Mouse (Mus musculus) retina, embryonic 14.5 days (tissue): ENCODE data around the gene Col26a1.

Experiments
- DNase-seq: peaks from one replicate; pipeline ENCODE4 v3.0.0-alpha.2; 2015; ENCODE audit warnings: low spot score

Gene Col26a1

DNA sequence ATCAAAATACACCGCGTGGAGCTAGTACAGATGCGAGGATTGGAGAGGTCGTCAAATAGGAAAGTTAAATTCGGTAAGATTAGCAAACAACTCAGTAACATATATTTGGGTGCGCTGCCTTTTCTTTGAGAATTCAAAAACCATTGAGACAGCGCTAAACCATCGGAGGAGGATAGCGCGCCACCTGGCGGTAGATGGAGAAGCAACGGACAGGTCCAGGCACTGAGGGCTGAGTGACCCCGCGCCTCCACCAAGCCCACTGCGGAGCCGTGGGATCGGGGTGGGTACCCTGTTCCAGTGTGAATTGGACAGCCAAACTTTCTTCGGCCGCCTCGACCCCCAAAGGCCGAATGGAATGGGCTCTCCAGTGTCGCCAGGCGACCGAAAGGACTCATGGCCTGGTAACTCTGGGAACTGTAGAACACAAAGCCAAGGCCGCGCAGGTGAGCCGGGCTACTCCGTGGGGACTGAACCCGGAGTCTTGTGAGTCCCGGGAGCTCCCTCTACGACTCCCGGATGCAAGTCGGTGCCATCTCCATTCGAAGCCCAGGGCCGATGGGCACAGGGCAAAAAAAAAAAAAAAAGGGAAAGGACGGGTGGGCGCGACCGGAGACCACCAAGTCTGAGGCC lies 1.5 kb downstream of the Col26a1 start:
- peak; percentile 94 for DNase-seq

DNA sequence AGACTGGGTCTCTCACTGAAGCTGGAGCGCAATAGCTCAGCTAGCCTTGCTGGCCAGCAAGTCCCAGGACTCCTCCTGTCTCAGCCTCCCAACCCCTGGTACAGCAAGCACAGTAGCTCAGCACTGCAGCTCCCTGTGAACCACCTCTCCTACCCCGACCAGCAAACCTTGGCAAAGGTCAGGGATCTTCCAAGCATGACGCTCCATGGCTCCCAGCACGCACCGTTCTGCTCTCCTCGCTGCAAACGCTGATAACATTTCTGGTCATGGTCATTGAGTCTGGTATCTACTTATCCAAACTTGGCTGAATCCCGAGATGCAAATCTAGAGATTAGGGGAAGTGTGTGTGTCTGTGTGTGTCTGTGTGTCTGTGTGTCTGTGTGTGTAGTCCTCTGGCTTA lies 2.9 kb downstream of the Col26a1 start:
- no peak for DNase-seq

DNA sequence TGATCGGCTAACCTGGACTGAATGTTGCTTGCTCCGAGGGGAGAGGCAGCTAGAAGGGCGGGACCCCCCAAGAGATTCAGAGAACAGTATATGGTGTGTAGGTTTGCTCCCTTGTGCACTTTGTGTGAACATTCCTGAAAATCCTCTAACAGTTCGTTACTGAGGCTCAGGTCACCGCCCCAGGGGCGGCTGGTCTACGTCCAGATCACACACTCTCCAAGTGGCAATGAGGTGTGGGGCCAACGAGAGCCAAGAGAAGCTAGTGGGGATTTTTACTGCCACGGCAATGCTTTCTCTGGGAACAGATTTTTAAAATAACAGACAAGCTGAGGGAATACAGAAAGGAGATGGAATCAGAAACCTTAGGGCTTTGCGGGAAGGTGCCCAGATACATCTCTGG lies 8.7 kb downstream of the Col26a1 start:
- DNase-seq = no peak

DNA sequence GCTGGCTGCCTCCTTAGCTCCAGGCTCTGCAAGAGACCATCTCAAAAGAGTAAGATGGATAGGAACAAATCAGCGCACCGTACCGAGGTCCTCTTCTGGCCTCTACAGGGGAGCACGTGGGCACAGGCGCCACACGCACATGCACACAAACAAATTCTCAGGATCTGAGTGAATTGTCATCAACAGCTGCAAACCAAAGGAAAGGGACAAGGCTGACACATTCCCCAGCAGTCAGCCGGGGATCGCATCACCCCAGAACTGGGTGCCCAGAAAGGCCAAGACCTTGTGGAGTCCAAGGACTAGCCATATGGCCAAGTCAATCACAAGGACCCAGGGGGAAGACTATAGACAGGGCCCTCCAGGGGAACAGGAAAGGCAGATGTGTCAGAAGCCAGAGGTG lies 10.6 kb downstream of the Col26a1 start:
- DNase-seq = no peak

DNA sequence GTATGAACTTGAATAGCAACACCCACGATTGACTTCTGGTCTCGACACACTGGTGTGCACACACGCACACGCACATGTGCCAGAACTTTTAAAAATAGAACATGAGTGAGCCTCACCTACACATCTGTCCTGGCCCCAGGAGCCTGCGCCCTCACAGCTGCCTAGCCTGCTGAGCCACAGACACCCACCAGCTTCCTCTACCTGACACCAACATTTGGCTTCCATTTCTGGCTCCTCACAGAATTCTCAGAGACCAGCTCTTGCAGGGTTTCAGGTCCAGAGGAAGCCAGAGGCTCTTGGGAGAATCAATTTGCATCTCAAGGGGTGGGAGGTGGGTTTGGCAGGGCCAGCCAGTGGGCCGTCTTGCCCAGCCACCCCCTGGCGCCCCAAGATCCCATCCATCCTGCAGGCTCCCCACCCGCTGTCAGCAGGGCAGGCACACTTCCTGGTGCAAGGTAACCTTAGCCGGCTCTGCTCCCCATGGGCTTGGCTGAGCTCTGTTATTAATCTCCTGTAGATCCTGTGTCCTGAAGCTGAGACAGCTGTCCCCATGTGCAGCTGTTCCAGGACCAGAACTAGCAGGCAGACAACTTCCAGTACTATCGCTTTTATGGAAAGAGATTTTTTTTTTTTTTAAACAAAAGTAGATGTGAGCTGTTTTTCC lies 13.4 kb downstream of the Col26a1 start:
- DNase-seq = no peak

DNA sequence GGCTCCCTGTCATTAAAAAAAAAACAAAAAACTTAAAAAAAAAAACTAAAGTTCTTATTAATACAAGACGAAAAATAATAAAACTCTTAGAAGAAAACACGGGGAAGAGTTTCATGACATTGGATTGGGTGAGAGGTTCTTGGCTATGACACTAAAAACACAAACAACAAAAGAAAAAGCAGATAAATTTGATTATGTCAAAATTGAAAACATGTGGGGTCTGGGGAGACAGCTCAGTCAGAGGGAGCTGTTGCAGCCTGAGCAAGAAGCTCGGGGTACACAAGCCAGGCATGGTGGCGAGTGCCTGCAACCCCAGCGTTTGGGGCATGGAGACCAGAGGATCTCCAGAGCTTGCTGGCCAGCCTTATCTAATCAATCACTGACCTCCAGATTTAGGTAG lies 15.3 kb downstream of the Col26a1 start:
- no peak for DNase-seq

DNA sequence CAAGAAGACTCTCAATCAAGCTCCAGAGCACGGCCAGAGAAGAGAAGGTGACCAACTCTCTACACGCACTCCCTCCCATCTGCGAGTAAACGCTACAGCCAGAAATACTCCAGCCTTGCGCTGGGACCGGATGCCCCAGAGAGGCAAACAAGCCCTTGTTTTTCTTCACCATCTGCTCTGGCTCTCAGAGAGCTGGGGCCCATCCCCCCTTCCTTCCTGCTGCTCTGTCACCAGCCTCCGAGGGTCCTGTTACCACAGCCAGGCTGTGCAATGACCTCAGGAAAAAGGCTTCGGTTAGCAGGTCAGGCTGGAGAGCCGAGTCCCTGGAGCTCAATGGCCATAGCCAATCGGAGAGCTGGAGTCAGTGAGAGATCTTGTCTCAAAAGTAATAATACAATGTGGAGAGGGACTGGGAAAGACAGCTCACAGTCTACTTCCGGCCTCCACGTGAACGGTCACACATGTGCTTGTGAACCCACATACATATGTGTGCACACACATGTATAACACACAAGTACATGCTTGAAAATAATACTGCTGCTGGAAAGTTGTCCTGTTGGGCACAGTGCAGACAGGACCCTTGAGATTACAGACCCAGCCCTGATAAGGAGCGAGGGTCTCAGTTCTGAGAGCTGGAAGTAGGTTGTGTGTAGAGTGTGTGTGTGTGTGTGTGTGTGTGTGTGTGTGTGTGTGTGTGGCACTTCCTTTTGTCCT lies 18.9 kb downstream of the Col26a1 start:
- peak; percentile 83 for DNase-seq

DNA sequence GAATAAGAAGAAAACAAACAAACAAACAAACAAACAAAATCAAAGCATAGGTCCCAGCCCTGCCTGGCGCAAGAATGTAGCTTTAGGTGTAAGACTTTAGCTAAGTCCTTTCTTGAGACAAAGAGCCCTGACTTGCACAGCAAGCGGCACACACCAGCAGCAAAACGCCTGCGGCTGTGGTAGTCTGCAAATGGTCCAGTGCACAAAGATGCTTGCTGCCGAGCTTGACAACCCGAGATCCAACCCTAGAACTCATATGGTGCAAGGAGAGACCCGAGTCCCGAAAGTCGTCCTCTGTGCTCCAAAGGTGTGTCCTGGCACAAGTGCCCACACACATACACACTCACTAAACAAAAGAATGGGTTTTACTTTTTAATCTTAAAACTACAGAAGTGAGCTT lies 19.7 kb downstream of the Col26a1 start:
- DNase-seq = peak; percentile 42

DNA sequence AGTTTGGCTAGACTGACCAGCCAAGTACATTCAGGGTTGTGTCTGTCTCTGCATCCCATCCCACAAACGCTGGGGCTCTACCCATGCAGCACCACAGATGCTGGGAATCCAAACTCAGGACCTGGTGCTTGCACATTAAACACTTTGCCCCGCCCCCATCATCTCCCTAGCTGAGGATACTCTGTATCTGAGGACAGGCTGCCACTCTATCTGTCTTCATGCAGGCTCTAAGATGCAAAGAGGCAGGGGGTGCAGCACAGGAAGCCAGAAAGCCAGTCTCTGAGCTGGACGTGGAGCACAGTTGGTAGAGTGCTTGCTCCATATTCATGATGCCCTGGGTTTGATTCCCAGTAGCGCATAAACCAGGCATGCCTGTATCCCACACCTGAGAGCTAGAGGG lies 20.2 kb downstream of the Col26a1 start:
- DNase-seq = no peak

DNA sequence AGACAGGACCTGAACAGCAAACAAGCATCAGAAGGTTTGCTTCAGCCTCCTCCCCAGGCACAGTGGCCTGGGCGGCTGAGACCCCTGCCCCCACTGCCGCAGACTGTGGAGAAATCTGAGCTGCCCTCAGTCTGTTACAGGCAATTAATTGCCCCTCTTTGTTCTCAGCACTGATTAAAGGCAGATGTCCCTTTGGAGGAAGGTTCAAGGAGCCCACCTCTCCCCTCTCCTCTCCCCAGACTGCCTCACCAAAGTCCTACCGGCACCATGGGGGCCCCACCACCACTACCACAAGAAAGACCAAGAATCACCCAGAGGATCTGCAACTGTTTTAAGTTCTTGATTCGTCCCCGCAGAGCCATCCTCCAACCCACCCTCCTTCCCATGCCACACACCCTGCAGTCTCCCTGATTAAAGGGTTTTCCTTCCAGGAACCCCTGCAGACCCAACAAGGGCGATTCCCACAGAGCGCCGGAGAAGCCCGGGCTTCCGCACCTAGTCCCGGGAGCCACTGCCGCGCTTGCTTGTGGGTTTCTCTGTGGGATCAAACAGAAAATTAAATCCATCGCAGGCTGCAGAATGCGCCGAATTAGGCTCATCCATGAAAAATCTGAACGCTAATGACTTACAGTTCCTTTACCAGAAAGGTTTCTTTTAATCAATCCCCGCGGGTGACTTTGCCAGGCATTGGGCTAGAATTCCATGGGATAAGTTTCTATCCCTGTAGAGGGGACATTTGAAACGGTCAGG lies 21.6 kb downstream of the Col26a1 start:
- DNase-seq = peak; percentile 32

DNA sequence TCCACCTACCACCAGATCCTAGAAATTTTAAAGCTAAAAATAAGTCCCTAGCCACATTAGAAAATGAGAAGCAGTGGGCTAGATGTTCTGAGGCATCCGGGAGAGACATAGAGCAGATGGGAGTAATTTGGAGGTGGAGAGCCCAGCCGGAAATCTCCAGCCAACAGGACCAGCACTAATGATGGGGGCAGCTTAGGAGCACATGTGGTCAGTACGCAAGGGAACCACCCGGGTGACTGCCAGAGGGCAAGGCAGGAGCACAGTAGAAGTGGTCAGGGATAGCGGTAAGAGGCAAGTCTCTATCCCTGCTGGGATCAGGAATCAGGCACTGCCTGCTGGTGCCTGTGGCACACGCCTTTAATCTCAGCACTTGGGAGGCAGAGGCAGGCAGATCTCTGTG lies 32.3 kb downstream of the Col26a1 start:
- DNase-seq = no peak

DNA sequence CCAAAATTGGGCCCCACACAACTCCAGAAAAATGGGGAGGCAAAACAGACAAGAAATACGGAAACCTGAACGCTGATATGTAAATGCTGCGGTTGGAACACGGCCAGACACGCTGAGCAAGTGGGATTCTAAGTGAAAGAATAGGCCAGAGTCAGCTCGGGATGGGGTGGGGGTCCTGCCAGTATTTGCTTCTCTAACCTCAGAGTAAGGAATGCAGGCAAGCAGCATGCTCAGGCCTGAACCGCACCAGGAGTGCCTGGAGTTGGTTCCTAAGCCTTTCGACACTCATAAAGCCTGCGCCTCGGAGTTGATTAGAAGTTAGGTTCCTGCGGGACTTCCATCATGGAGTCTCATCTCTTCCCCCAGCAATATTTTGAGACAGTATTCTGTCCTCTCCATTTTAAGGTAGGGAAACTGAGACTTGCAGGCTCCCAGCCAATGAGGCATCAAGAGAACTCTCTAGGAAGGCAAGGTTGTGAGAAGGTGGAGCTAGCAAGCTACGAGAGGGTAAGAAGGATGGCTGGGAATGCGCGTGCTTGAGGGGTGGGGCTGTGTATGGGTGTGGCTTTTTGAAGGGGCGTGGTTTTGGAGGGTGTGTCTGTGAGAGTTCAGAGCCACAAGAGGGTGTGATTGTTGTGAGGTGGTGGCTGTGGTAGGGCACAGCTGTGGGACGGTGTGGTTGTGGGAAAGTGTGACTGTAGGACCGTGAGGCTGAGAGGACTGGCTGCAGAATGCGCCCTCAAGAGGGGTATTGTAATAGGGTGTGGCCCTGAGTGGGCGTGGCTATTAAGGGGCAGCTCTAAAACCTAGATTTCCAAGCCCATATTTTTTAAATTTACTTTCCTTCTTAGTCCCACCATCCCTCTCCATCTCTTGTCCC lies 36.4 kb downstream of the Col26a1 start:
- DNase-seq = no peak

DNA sequence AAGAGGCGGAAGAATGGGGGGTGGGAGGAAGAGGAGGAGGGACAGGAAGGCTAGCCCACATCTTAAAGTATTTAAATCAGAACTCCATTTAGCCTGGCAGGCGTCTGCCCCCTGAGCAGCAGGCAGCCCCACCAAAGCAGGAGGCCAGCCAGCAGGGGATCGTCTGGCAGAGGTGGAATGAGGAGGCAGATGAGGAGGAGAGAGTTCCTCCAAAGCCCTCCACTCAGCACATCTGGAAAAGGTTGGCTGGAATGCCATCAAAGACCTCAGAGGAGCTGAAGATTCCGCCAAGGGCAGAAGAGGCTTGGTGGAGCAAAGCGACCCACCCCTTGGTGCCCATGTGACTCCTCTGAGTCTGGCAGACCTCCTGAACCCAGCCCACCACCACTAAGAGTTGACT lies 39.1 kb downstream of the Col26a1 start:
- DNase-seq = no peak

DNA sequence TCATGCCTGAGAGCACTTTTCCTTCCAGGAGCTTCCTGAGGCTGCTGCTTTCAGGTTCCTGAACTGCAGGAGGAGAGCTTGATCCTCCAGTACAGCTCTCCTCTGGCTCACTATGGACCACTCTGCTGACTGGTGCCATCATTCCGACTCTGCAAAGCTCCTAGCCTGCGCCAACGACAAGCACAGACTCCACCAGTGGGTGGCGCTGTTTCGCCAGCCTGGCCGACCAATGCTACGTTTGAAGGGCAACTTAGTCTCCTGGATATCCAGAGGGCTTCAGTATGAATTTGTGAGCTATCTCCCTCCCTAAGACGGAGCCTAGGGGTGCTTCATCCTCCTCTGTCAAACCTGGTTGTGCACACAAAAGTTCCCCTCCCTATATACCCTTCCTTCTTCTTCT lies 43.0 kb downstream of the Col26a1 start:
- DNase-seq = peak; percentile 86

DNA sequence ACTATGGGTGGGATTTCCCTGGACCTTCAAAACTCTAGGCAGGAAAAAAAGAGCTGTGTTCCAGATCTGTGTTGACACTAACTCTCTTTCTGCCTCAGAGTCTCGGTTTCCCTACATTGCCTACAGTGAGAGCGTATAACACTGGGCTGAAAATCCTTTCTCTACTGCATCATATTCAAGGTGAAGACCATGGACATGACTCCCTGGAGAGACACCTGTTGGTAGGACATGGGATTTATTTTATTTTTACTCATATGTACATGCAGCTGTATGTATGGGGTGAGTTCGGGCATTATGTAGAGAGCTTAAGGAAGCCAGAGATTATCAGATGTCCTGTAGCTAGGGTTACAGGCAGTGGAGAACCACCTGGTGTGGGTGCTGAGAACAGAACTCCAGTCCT lies 50.0 kb downstream of the Col26a1 start:
- DNase-seq = no peak

DNA sequence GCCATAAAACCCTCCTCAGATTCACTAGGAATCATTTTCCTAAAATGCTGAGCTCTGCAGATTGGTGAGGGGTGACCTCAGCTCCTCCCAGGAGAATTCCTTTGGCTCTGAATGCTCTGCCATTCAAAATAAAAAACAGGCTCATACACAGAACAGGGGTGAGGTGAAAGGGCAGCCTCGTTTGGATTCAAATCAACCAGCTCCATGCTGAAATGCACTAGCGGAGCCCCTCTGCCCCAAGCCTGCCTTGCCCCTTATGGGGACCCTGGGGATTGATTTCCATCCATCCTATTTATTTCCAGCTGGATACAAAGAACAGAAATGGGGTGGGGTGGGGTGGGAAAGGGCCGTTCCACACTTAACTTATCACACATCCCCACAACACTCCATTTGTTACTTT lies 52.9 kb downstream of the Col26a1 start:
- DNase-seq = no peak

DNA sequence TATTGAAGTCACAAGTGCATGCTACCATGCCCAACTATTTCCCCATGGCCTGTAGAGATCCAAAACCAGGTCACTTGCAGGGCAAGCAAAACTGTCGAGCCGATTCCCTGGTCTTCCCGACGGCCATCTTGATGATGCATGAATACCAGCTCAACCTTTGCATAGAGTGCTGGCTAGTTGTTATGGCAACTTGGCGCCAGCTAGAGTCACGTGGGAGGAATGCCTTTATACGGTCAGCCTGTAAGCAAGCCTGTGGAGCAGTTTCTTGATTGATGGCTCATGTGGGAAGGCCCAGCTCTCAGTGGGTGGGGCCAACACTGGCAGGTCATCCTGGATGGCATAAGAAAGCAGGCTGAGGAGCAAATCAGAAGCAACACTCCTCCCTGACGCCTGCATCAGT lies 61.0 kb downstream of the Col26a1 start:
- DNase-seq = no peak

DNA sequence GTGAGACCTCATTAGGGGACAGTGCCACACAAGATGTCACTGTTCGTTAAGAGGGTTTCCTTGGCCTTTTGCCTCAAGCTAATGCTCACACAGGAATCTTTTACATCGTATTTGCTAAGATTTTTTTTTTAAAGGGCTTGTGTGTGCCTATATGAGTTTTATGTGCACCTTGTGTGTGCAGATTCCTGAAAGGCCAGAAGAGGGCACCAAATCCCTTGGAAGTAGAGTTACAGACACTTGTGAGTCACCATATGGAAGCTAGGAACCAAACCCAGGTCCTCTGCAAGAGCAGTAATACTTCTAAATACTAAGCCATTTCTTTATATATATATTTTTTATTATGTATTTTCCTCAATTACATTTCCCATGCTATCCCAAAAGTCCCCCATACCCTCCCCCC lies 62.1 kb downstream of the Col26a1 start:
- DNase-seq = no peak

DNA sequence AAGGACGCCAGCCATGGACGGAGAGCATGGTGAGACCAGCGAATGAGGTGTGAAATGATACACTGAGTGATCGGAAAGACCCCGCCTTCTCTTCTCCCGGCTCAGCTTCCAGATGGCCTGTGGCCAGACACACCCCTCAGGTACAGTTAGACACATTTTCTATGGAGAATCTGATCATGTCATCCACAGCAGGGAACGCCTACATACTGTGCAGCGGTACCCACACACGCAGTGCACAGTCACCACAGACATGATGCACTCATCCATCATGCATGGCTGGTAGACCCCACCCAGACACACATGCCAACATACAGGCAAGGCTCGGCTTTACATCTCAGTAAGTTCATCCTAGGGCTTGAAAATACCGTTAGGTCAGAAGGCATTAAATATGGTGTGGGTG lies 63.3 kb downstream of the Col26a1 start:
- no peak for DNase-seq

DNA sequence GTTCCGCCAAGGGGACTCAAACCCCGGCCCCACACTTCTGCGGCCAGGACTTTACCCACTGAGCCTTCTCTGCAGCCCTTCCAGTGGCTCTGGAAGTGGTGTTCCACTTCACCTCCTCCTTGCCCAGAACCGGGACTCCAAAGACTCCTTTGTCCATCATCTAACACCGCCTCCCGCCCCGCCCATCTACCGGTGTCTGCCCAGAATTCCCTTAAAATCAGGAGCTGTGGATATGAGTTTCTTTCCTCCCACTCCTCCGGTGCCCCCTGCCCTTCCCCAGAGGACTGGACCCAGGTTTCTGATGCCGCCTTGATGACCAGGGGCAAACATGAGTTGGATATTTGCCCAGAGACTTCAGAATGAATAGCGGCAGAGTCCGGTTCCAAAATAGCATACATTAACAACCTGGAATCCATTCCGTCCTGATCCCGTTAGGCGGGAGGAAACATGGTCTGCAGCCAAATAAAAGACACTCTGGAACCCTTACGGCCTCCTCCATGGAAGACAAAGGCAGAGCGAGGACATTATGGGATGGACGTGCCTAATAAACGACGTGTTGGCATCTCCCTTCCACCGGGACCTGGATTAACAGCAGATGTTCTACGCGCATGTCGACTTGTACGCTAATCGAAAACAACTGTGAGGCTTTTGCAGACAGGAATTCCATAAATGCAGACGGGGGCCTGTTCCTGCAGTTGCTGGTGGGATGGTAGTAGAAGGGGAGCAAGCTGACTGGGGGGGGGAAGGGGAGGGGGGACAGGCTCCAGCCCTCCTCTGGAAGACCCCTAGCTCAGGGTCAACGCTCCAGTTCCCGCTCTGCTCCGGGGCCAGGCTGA lies 72.3 kb downstream of the Col26a1 start:
- no peak for DNase-seq
